Mouse (Mus musculus): Measurements from ENCODE around the gene Nupl1.

DNA sequence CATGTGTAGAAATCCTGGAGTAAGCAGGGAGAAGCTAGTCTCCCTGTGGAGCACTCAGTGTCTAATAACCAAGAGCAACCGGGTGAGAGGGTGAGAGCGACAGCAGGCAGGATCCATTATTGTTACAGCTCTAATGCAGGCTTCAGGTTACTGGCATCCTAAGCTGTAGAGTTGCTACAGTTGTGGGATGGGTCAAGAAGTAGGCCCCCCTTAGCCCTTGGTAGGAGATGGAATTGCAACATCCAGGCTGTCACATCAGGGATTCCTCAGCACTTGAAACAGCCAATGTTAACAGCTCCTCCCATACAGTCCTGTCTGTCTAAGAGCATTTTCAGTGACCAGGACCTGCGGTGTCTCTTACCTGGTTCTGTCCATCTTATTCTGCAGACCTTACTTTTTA, 5.1 kb upstream of the Nupl1 start:
- TF ChIP-seq CTCF (IDR thresholded peaks at IDR 0.05; ENCODE audit: low read depth): no peak
- no peak for TF ChIP-seq EP300 (optimal IDR thresholded peaks at IDR 0.05)

Measured in stomach, postnatal 0 days (tissue).